In the genomic region with DNA sequence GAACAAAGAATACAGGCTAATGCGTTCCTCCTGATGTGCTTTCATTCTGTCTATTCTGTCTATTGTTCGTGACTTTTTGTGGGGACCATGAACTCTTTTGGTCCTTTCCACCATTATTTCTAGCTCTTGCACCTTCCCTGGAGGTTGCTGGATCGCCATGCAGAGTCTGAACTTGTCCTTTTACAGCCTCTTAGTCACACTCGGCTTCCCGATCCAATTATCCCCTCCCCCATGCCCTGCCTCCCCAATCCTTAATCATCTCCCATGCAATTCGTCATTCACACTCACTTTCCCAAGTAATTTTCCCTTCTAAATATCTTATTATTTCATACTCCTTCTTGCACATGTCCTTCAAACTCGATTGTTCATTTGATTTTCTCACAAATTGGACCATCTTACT, we compare ENCODE assay signal across 17 mouse cellular contexts. TPM values are rescaled to one million over a fixed set of nuclear protein-coding genes. Genes with fewer than 3 reads are reported as not detected.
DNase-seq lines count a peak whose midpoint lies in the region; ATAC-seq lines count a peak whose summit lies in the region.
"Had no signal": no experiment of that assay in that cellular context is flagged by ENCODE, and none has a peak within 500 bp of the region (broad histone marks: within the 10 kb centered on the region; RNA-seq: fewer than 3 reads in every experiment).

No protein-coding gene starts in this region.

- H3K36me3 ChIP-seq in hindbrain, embryonic 13.5 days: no peaks in the 10 kb centered on the region
- no peaks in the 10 kb centered on the region for H3K36me3 ChIP-seq in neural tube, embryonic 11.5 days (ENCODE audit: control insufficient read depth, insufficient read depth, low read length)
- H3K36me3 ChIP-seq in heart, embryonic 10.5 days: no peaks in the 10 kb centered on the region
- H3K36me3 ChIP-seq: heart, embryonic 13.5 days had no signal

- H3K9ac ChIP-seq in hindbrain, embryonic 13.5 days: no peak overlapping the region
- no peak overlapping the region for H3K9ac ChIP-seq in neural tube, embryonic 11.5 days (ENCODE audit: low read length)
- H3K9ac ChIP-seq: heart, embryonic 13.5 days had no signal

- ATAC-seq in hindbrain, embryonic 13.5 days (ENCODE audit: low FRiP score): no peak
- ATAC-seq in neural tube, embryonic 11.5 days (ENCODE audit: insufficient read depth, low FRiP score, low TSS enrichment): peak; percentile 56; the same call in 1 of the 2 replicates
- ATAC-seq in megakaryocyte progenitor cell, adult 5-6 weeks (replicated peaks; ENCODE audit: poor library complexity): no peak

- H3K27ac ChIP-seq in hindbrain, embryonic 13.5 days: no peak overlapping the region
- H3K27ac ChIP-seq in neural tube, embryonic 11.5 days (ENCODE audit: low read depth, low read length): no peak overlapping the region
- no peak overlapping the region for H3K27ac ChIP-seq in heart, embryonic 10.5 days
- H3K27ac ChIP-seq: heart, embryonic 13.5 days had no signal

- DNase-seq in adrenal gland, adult 2 months: peak; percentile 60
- DNase-seq in adrenal gland, postnatal 10 days: no peak
- DNase-seq in adrenal gland, postnatal 25 days: peak; percentile 2
- DNase-seq in neural tube, embryonic 11.5 days (ENCODE audit: low spot score): peak; percentile 30
- no peak for DNase-seq in left cerebral cortex, adult 8-10 months (ENCODE audit: low spot score in 2 of 2)
- no peak for DNase-seq in heart, embryonic 10.5 days (ENCODE audit: low spot score)
- DNase-seq: cerebellum, adult 11-12 months; kidney, postnatal 14 days; right cerebral cortex, postnatal 4 days; thymus, adult 2 months had no signal

- no peaks in the 10 kb centered on the region for H3K27me3 ChIP-seq in hindbrain, embryonic 13.5 days
- no peaks in the 10 kb centered on the region for H3K27me3 ChIP-seq in neural tube, embryonic 11.5 days (ENCODE audit: control insufficient read depth, insufficient read depth, low read length)
- H3K27me3 ChIP-seq in heart, embryonic 10.5 days (ENCODE audit: insufficient read depth, poor library complexity, severe bottlenecking): no peaks in the 10 kb centered on the region
- H3K27me3 ChIP-seq: heart, embryonic 13.5 days had no signal

- H3K4me3 ChIP-seq in hindbrain, embryonic 13.5 days: no peak overlapping the region
- H3K4me3 ChIP-seq in neural tube, embryonic 11.5 days (ENCODE audit: low read depth, low read length): no peak overlapping the region
- H3K4me3 ChIP-seq in heart, embryonic 10.5 days: no peak overlapping the region
- H3K4me3 ChIP-seq: heart, embryonic 13.5 days had no signal

- no peaks in the 10 kb centered on the region for H3K9me3 ChIP-seq in hindbrain, embryonic 13.5 days
- H3K9me3 ChIP-seq in neural tube, embryonic 11.5 days (ENCODE audit: control insufficient read depth, low read length): no peaks in the 10 kb centered on the region
- H3K9me3 ChIP-seq in heart, embryonic 10.5 days: no peaks in the 10 kb centered on the region

- peak overlapping the region; percentile 33 for H3K4me2 ChIP-seq in hindbrain, embryonic 13.5 days
- no peak overlapping the region for H3K4me2 ChIP-seq in neural tube, embryonic 11.5 days (ENCODE audit: low read depth)
- H3K4me2 ChIP-seq: heart, embryonic 13.5 days had no signal

- peaks cover 8% of the 10 kb centered on the region; the same call in 1 of the 2 replicates for H3K4me1 ChIP-seq in hindbrain, embryonic 13.5 days (replicated peaks)
- no peaks in the 10 kb centered on the region; the same call in 1 of the 2 replicates for H3K4me1 ChIP-seq in neural tube, embryonic 11.5 days (ENCODE audit: control insufficient read depth, insufficient read depth, low read length)
- no peaks in the 10 kb centered on the region for H3K4me1 ChIP-seq in heart, embryonic 10.5 days
- H3K4me1 ChIP-seq: heart, embryonic 13.5 days had no signal

- 27% methylated on average over 7 of the region's 7 CpGs for WGBS in hindbrain, embryonic 13.5 days
- WGBS in neural tube, embryonic 11.5 days: 22% methylated on average over 7 of the region's 7 CpGs
- 35% methylated on average over 7 of the region's 7 CpGs for WGBS in heart, embryonic 10.5 days

RNA-seq across cellular contexts. Expression of a gene that starts 44.0 kb away (rescaled TPM):
- total RNA-seq in adrenal gland, adult 2 months (2021): not detected
- not detected in 2 replicates for polyA plus RNA-seq in adrenal gland, adult 2 months (2012; rRNA removed)
- total RNA-seq in adrenal gland, postnatal 10 days (2021): under 1 TPM in 1 of 2 experiments, not detected in 1; 0.57 TPM
- 0.33 TPM in 1 of 2 replicates, not detected in the other for total RNA-seq in adrenal gland, postnatal 25 days (2021)
- 0.18 TPM in 1 of 2 replicates, not detected in the other for polyA plus RNA-seq in hindbrain, embryonic 13.5 days (2015; fragmentation: Nextera tagmentation; extraction: Ambion mirVana)
- not detected in 2 replicates for polyA plus RNA-seq in neural tube, embryonic 11.5 days (2014; fragmentation: Nextera tagmentation; extraction: Ambion mirVana)
- total RNA-seq in left cerebral cortex, adult 8-10 months (2022): 10 to 100 TPM; 22.4 to 35.7 (median 24.6) TPM
- polyA plus RNA-seq in heart, embryonic 10.5 days (2016; fragmentation: Nextera tagmentation; extraction: Ambion mirVana): 0.23 and 0.57 TPM in 2 replicates
- total RNA-seq in megakaryocyte progenitor cell, adult 5-6 weeks (2015): not detected in 2 replicates
- not detected in 2 replicates for total RNA-seq in megakaryocyte progenitor cell, adult 5-6 weeks (2017)
- total RNA-seq: gastrocnemius, postnatal 4 days; liver, adult 2 months; monocyte, adult 5-6 weeks had no signal
- polyA plus RNA-seq: heart, embryonic 13.5 days; liver, adult 2 months; lung, embryonic 16.5 days; thymus, adult 2 months had no signal

Comparison
In these comparisons a context has a peak if more than half of its experiments do, and no peak if none do; other contexts are left out.
1. DNase-seq: peak in adrenal gland, adult 2 months (single experiment), adrenal gland, postnatal 25 days (single experiment) and neural tube, embryonic 11.5 days (single experiment); none in adrenal gland, postnatal 10 days (single experiment), left cerebral cortex, adult 8-10 months (0 of 2) and heart, embryonic 10.5 days (single experiment).
2. RNA of a gene that starts 44.0 kb away (total RNA-seq): 22.4 to 35.7 TPM in left cerebral cortex, adult 8-10 months; 0.57 TPM in adrenal gland, postnatal 10 days, 0.33 TPM in adrenal gland, postnatal 25 days, not detected in adrenal gland, adult 2 months and not detected in megakaryocyte progenitor cell, adult 5-6 weeks; every median in the first group is over 10 times any median in the second.